Mouse (Mus musculus) activated CD4-positive, CD25-positive, alpha-beta regulatory T cell, adult 4 months (primary cell): ENCODE data around the gene Neurod4. TPM values are rescaled to one million over a fixed set of nuclear protein-coding genes. Genes with fewer than 3 reads are reported as not detected.

ENCODE experiments used
- ATAC-seq: one replicate; pipeline ENCODE4 v1.8.0; 2017
- polyA plus RNA-seq, 2 experiments: library from polyadenylated mRNA; unstranded; fragments of 100-300 nt; shearing (Covaris generic); gene quantifications; one replicate each; pipeline ENCODE4 v1.2.1; 2017

Neurod4 gene
- polyA plus RNA-seq, 2 experiments from 2014 or later: 0.14 TPM; not detected in 1

DNA sequence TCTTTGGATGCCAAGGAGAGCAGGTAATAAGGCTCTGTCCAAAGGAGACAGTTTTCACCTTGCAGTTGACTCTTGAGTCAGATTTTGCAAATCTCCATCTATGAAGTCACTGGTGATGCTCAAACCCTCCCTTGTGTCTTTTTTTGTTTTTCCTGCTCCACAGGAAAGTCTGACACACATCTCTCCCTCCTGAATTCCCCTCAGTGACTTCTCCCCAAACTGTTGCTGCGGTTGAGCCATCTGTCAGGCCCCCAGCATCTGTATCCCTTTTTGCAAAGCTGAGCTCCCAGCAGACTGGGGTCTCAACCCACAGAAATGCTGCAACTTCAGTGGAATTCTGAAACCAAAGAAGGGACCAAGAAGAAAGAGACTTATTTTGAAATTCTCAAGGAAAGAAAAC is 47.9 kb downstream of the Neurod4 start:
- no peak for ATAC-seq

DNA sequence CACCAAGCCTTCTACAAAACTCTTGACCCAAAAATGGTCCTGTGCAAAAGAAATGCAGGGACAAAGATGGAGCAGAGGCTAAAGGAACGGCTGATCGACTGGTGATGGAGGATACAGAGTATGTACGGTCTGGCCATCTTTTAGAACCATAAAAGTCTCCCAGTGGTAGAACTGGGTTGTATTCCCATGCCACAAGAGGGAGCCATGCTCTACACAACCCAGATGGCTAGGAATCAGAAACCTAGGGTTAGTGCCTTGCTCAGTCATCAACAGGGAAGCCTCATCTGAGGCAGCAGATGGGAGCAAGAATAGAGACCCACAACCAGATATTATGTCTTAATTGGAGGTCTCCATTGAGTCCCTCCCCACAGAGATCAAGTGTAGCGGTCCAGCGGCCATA is 50.5 kb downstream of the Neurod4 start:
- no peak for ATAC-seq

DNA sequence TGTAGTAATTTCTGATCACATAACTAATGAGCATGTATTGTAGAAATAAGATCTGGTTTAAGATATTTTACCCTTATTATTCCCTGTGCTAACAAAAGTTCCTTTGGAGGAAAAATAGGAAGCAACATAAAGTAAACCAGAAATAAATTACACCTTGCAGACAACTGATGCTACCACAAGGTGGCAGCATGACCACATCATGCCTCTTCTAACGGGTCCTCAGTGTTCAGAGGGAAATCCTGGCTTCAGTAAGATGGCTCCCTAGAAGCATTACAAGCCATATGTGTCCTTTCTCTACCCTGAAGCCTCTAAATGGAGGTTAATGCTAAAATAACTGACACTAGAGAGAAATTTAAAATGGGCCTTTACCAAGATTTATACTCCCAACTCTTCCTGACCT is 51.8 kb downstream of the Neurod4 start:
- peak; percentile 78 for ATAC-seq

GRCm38 (mm10) chr10:130225034-130225433 is 55.0 kb downstream of the Neurod4 start:
- ATAC-seq: no peak

Other genes with a start within 250 kb of the Neurod4 start
- not detected for gene Olfr821, start 249.9 kb downstream of the Neurod4 start, polyA plus RNA-seq
- gene Olfr822, start 209.0 kb downstream of the Neurod4 start, polyA plus RNA-seq: under 1 TPM in 1 of 2 experiments, not detected in 1; 0.33 TPM
- gene Olfr823, start 164.9 kb downstream of the Neurod4 start, polyA plus RNA-seq: not detected
- gene Olfr824, start 150.2 kb downstream of the Neurod4 start, polyA plus RNA-seq: not detected
- not detected for gene Olfr825, start 113.5 kb downstream of the Neurod4 start, polyA plus RNA-seq
- under 1 TPM in 1 of 2 experiments, not detected in 1; 0.12 TPM for gene Olfr826, start 96.1 kb downstream of the Neurod4 start, polyA plus RNA-seq
- not detected for gene Olfr827, start 65.8 kb downstream of the Neurod4 start, polyA plus RNA-seq
- gene Tespa1, start 42.6 kb upstream of the Neurod4 start, polyA plus RNA-seq: 100 to 1,000 TPM; 277 to 337 TPM
- 1 to 10 TPM; 1.2 to 2.3 TPM for gene Vmn2r84, start 114.1 kb upstream of the Neurod4 start, polyA plus RNA-seq
- under 1 TPM; 0.10 to 0.34 TPM for gene Vmn2r85, start 149.5 kb upstream of the Neurod4 start, polyA plus RNA-seq
- gene Vmn2r86, start 175.8 kb upstream of the Neurod4 start, polyA plus RNA-seq: under 1 TPM in 1 of 2 experiments, not detected in 1; 0.09 TPM
- not detected for gene Vmn2r87, start 217.2 kb upstream of the Neurod4 start, polyA plus RNA-seq